Mouse (Mus musculus): Measurements from ENCODE around the gene Zcchc7. TPM values are rescaled to one million over a fixed set of nuclear protein-coding genes. Genes with fewer than 3 reads are reported as not detected.
A peak's percentile ranks its signal among the peaks of the same experiment; 100 is the strongest.

The Zcchc7 gene
- 2.2 and 3.5 TPM in 2 replicates for polyA plus RNA-seq (2012; rRNA removed)

DNA sequence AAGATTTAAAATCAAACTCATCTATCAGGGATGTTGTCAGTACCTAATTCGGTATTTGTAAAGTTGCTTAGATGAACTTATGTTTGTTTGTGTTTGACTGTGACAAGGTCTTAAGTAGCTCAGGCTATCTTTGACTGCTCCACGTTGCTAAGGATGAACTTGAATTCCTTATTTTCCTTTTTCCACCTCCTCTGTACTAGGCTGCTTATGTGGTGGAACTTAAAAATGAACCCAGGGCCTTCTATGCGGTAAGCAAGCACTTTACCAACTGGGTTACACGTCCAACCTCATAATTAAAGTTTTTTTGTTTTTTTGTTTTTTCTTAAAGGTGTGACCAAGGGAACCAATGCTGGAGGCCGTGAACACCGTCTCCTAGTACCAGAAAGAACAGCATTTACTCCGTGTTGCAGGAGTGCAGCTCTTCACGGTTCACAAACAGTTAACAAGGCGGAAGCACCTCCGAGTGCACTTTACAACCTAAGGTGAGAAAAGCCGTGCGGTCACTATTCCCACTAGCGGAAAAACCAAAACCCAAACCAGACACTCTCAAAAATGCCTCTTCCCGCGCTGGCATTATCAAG, at the start of gene Zcchc7:
TSS of gene Zcchc7 (plus strand) at position 325 of the 581 bp plus-strand sequence.
- 4% methylated on average over 15 of the region's 15 CpGs for WGBS
- no peak for TF ChIP-seq CTCF (IDR thresholded peaks at IDR 0.05; ENCODE audit: extremely low read depth, insufficient read length, insufficient replicate concordance, low read depth, low read length)
- TF ChIP-seq POLR2A (IDR thresholded peaks at IDR 0.05; ENCODE audit: low read depth, low read length): no peak; the same call in 1 of the 2 replicates
- no peaks in the 10 kb centered on the region for H3K36me3 ChIP-seq (ENCODE audit: control insufficient read depth, insufficient read depth, low read length)
- peak within 1 kb of the TSS; percentile 95 for H3K4me3 ChIP-seq (ENCODE audit: low read depth, low read length)
- H3K27me3 ChIP-seq (ENCODE audit: control insufficient read depth, insufficient read depth, low read length): no peaks in the 10 kb centered on the region
- H3K4me1 ChIP-seq (ENCODE audit: control insufficient read depth, insufficient read depth, insufficient read length, low read length): no peaks in the 10 kb centered on the region
- H3K27ac ChIP-seq (ENCODE audit: insufficient read depth, low read depth, low read length): peak within 1 kb of the TSS; percentile 94

DNA sequence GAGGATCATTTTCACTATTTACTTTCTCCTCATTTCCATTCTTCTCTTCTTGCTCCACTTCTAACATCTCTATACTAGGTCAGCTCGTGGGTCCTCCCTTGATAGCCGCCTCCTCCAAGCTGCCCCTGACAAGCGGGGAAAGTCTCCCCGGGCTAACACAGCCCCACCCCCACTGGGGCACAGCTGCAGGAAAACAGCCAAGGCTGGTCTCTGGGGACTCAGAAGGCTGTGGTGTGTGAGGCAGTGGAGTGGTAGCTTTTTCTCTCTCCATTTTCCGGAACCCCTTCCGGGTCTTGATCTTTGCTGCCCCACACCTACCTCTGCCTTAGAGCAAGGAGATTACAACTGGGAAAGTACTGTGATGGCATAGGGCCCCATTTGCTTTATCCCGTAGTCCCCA, 49.7 kb upstream of the Zcchc7 start:
- no peak overlapping the region for H3K27ac ChIP-seq (ENCODE audit: insufficient read depth, low read depth, low read length)
- TF ChIP-seq CTCF (IDR thresholded peaks at IDR 0.05; ENCODE audit: extremely low read depth, insufficient read length, insufficient replicate concordance, low read depth, low read length): no peak
- TF ChIP-seq POLR2A (IDR thresholded peaks at IDR 0.05; ENCODE audit: low read depth, low read length): no peak
- H3K36me3 ChIP-seq (ENCODE audit: control insufficient read depth, insufficient read depth, low read length): no peaks in the 10 kb centered on the region
- peaks cover 55% of the 10 kb centered on the region for H3K27me3 ChIP-seq (ENCODE audit: control insufficient read depth, insufficient read depth, low read length)
- WGBS: 9% methylated on average over 7 of the region's 7 CpGs
- peaks cover 10% of the 10 kb centered on the region; the same call in 1 of the 2 replicates for H3K4me1 ChIP-seq (ENCODE audit: control insufficient read depth, insufficient read depth, insufficient read length, low read length)
- no peak overlapping the region; the same call in 1 of the 2 replicates for H3K4me3 ChIP-seq (ENCODE audit: low read depth, low read length)

GRCm38 (mm10) chr4:44706865-44707264, 48.8 kb upstream of the Zcchc7 start:
- Histone ChIP-seq H3K27me3 (ENCODE audit: control insufficient read depth, insufficient read depth, low read length) (peaks cover 58% of the 10 kb centered on the region), H3K36me3 (ENCODE audit: control insufficient read depth, insufficient read depth, low read length) (no peaks in the 10 kb centered on the region), H3K4me3 (ENCODE audit: low read depth, low read length) (no peak overlapping the region), H3K27ac (ENCODE audit: insufficient read depth, low read depth, low read length) (no peak overlapping the region), H3K4me1 (ENCODE audit: control insufficient read depth, insufficient read depth, insufficient read length, low read length) (peaks cover 10% of the 10 kb centered on the region; the same call in 1 of the 2 replicates)
- WGBS: 32% methylated on average over 1 of the region's 1 CpGs
- TF ChIP-seq CTCF (IDR thresholded peaks at IDR 0.05; ENCODE audit: extremely low read depth, insufficient read length, insufficient replicate concordance, low read depth, low read length): no peak

- peaks cover 58% of the 10 kb centered on the region for H3K27me3 ChIP-seq (ENCODE audit: control insufficient read depth, insufficient read depth, low read length)
- TF ChIP-seq CTCF (IDR thresholded peaks at IDR 0.05; ENCODE audit: extremely low read depth, insufficient read length, insufficient replicate concordance, low read depth, low read length) (no peak), POLR2A (IDR thresholded peaks at IDR 0.05; ENCODE audit: low read depth, low read length) (no peak)
- WGBS: 43% methylated on average over 8 of the region's 8 CpGs
Measured at GRCm38 (mm10) chr4:44708311-44708710, 47.4 kb upstream of the Zcchc7 start.

DNA sequence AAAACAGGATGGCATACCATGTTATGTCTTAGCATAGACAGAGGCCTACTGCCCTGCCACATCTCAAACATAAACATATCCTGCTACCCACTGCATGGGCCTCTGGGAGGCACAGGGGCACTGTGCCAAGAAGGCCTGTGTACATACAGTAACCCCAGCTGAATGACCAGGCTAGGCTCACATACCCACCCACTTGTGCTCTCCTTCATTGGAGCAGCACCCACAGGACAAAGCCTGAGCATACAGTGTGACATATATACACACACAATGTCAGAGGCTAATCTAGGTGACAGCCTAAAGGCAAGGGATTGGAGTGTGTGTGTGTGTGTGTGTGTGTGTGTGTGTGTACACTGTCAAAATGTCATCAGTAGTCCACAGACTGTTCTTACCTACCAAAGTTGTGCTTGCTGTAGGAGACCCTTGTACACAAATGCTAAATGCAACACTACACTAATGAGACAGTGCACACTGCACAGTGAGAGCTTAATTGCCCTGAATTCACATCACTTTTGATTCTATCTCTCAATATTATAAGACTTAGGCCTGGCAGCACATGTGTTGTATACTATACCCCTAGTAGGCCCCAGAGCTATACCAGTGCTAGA, 46.5 kb upstream of the Zcchc7 start:
- Histone ChIP-seq H3K4me1 (ENCODE audit: control insufficient read depth, insufficient read depth, insufficient read length, low read length) (peaks cover 3% of the 10 kb centered on the region; the same call in 1 of the 2 replicates), H3K36me3 (ENCODE audit: control insufficient read depth, insufficient read depth, low read length) (no peaks in the 10 kb centered on the region), H3K27me3 (ENCODE audit: control insufficient read depth, insufficient read depth, low read length) (peaks cover 57% of the 10 kb centered on the region), H3K4me3 (ENCODE audit: low read depth, low read length) (no peak overlapping the region), H3K27ac (ENCODE audit: insufficient read depth, low read depth, low read length) (no peak overlapping the region)
- TF ChIP-seq POLR2A (IDR thresholded peaks at IDR 0.05; ENCODE audit: low read depth, low read length) (no peak), CTCF (IDR thresholded peaks at IDR 0.05; ENCODE audit: extremely low read depth, insufficient read length, insufficient replicate concordance, low read depth, low read length) (no peak)

More at GRCm38 (mm10) chr4:44708311-44708710, 47.4 kb upstream of the Zcchc7 start:
- peaks cover 10% of the 10 kb centered on the region; the same call in 1 of the 2 replicates for H3K4me1 ChIP-seq (ENCODE audit: control insufficient read depth, insufficient read depth, insufficient read length, low read length)
- no peak overlapping the region for H3K4me3 ChIP-seq (ENCODE audit: low read depth, low read length)
- H3K27ac ChIP-seq (ENCODE audit: insufficient read depth, low read depth, low read length): no peak overlapping the region
- no peaks in the 10 kb centered on the region for H3K36me3 ChIP-seq (ENCODE audit: control insufficient read depth, insufficient read depth, low read length)

DNA sequence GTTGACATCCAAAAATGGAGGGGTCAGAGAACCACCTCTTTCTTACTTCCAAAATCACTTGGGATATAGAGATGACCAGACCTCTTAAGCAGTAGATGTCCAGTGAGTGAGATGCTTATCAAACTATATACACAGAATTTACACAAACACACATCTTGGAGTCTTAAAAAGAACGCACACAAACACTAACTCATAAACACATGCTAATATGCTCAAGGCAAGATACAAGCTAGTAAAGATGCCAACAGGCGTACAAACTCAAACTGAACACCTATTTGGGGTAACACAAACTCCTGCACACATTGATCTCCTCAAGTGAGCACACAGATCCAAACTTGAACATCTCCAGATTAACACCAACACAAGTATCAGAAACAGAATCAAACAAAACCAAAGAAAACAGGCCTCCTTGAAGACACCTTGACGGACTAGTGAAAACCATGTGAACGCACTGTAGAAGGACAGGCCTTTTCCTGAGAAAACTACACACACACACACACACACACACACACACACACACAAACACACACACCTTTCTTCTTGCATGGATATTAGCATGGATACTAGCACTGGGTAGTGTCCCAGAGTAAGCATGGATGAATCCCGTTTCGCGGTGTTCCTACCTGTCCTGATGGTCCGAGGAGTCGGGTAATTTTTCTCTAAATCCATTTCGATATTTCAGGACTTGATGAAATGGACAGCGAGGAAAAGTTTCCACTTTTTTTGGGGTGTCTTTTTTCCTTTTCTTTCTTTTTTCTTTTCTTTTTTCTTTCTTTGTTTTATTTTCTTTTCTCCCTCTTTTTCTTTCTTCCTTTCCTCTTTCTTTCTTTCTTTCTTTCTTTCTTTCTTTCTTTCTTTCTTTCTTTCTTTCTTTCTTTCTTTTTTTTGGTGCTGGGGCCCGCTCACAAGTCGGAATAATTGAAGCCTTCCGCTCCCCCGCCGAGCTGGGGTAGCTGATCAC, 45.7 kb upstream of the Zcchc7 start, which contains the start of gene Pax5:
TSS of gene Pax5 (minus strand) at position 748 of the 961 bp plus-strand sequence.
- Histone ChIP-seq H3K4me1 (ENCODE audit: control insufficient read depth, insufficient read depth, insufficient read length, low read length) (no peaks in the 10 kb centered on the region; the same call in 1 of the 2 replicates), H3K4me3 (ENCODE audit: low read depth, low read length) (peak within 1 kb of the TSS; percentile 35; the same call in 1 of the 2 replicates), H3K27ac (ENCODE audit: insufficient read depth, low read depth, low read length) (no peak within 1 kb of the TSS; the same call in 1 of the 2 replicates), H3K36me3 (ENCODE audit: control insufficient read depth, insufficient read depth, low read length) (no peaks in the 10 kb centered on the region), H3K27me3 (ENCODE audit: control insufficient read depth, insufficient read depth, low read length) (peaks cover 54% of the 10 kb centered on the region)
- TF ChIP-seq POLR2A (IDR thresholded peaks at IDR 0.05; ENCODE audit: low read depth, low read length): no peak
- 39% methylated on average over 16 of the region's 16 CpGs for WGBS

Data from small intestine, adult 2 months (tissue).